Mouse (Mus musculus): ENCODE results near the gene Gm20517.

GRCm38 (mm10) chr17:47706196-47706595, 94.8 kb downstream of the Gm20517 start:
- no peak for TF ChIP-seq CTCF (IDR thresholded peaks at IDR 0.05; ENCODE audit: insufficient read depth, low read depth, low read length)
- TF ChIP-seq POLR2A (IDR thresholded peaks at IDR 0.05; ENCODE audit: insufficient read depth, low read depth, low read length) = no peak
